Mouse (Mus musculus): ENCODE measurements around the gene Fbln1. TPM values are rescaled to one million over a fixed set of nuclear protein-coding genes. Genes with fewer than 3 reads are reported as not detected.

Fbln1 gene
- polyA plus RNA-seq, 1 experiment: 6.9 TPM

DNA sequence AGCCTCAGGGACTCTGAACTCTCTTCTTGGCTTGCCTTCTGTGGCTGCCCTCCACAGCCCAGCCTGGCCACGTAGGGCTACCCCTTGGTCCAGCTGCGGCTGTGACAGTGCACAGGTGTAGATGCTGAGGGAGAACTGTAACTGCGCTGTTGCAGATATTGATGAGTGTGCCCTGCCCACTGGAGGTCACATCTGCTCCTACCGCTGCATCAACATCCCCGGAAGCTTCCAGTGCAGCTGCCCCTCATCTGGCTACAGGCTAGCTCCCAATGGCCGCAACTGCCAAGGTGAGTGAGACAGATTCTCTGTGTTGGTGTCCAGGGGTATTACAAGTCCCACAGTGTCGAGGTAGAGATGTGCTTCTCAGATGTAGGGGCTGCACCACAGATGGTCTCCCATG, 36.1 kb downstream of the Fbln1 start:
- no peak overlapping the region for H3K4me3 ChIP-seq (replicated peaks; ENCODE audit: insufficient read depth, low read depth, low read length)
- 93% methylated on average over 7 of the region's 7 CpGs for WGBS
- no peak overlapping the region for H3K27ac ChIP-seq (ENCODE audit: insufficient read depth, low read length)
- TF ChIP-seq POLR2A (IDR thresholded peaks at IDR 0.05; ENCODE audit: borderline replicate concordance, insufficient read depth, low read length) (no peak), CTCF (IDR thresholded peaks at IDR 0.05; ENCODE audit: borderline replicate concordance, insufficient read depth, low read depth, low read length) (no peak)
- H3K4me1 ChIP-seq (ENCODE audit: control insufficient read depth, insufficient read depth, low read length): no peaks in the 10 kb centered on the region
- no peak for DNase-seq
- no peaks in the 10 kb centered on the region for H3K27me3 ChIP-seq (ENCODE audit: control insufficient read depth, insufficient read depth, low read length)

DNA sequence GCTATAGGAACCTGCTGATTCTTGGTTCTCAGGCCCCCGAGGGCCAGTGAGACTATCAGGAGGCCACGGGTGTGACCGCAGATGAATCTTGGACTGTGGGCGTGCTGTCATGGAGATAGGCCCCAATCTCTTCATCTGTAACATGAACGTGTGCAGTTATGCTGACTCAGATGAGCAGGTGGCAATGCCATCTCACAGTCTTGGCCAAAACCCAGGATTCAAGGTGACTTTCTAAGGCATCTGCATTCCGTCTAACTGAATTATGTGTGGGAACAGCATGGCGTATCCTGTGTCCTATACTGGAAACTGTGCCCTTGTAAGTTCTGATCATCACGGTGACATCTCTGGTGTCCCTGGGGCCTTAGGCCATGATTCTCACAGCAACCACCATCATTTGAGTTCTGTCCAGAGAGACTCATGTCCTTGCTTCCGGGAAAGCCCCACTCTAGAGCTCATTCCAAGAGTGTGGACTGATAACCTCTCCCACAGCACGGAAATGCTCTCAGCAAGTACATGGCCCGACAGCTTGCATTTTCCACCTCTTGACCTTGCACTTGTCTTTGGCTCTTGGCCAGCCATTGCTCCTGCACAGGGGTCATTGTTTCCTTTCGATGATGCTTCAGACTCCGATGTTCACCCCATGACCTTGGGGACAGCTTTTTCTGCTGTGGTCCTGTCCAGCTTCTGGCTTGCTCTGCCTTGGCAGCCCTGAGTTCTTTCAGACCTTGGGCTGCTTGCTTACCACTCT, 38.8 kb downstream of the Fbln1 start:
- WGBS: 81% methylated on average over 13 of the region's 13 CpGs
- no peak overlapping the region for H3K4me3 ChIP-seq (replicated peaks; ENCODE audit: insufficient read depth, low read depth, low read length)
- H3K27ac ChIP-seq (ENCODE audit: insufficient read depth, low read length): no peak overlapping the region
- DNase-seq: no peak
- no peaks in the 10 kb centered on the region for H3K4me1 ChIP-seq (ENCODE audit: control insufficient read depth, insufficient read depth, low read length)
- TF ChIP-seq POLR2A (IDR thresholded peaks at IDR 0.05; ENCODE audit: borderline replicate concordance, insufficient read depth, low read length) (no peak), CTCF (IDR thresholded peaks at IDR 0.05; ENCODE audit: borderline replicate concordance, insufficient read depth, low read depth, low read length) (no peak)
- no peaks in the 10 kb centered on the region for H3K27me3 ChIP-seq (ENCODE audit: control insufficient read depth, insufficient read depth, low read length)

DNA sequence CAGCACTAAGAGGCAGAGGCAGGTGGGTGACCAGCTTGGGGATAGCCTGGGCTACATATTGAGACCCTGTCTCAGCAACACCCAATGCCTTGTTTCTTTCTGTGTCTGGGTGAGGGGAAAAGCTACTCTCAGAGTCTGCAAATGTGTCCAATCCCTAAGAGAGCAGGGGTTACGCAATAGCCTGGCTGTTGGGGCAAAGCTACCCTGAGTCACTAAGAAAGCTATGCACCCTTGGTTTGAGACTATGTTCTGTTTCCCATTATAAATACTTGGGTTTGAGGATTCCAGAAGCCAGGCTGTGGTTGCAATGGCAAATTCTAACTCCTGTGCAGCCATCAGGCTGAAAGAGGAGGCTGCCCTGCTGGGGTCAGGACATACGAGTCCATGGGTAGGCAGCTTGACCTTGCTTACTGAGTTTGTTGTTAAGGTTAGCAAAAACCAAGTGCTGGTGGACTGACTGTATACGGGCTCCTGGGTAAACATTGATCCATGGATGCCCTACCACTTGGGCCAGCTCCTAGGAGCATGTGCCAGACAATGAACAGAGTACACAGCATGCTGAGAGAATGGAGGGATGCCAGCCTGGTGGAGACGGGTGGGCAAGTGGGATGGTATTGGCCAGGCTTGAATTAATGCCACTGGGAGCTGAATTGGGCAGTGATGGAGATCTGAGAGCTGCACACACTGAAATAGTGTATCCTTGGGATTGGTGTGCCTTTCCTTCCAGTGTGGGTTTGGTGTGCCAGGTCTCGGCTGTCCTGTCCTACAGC, 39.7 kb downstream of the Fbln1 start:
- no peaks in the 10 kb centered on the region for H3K4me1 ChIP-seq (ENCODE audit: control insufficient read depth, insufficient read depth, low read length)
- 52% methylated on average over 5 of the region's 5 CpGs for WGBS
- TF ChIP-seq CTCF (IDR thresholded peaks at IDR 0.05; ENCODE audit: borderline replicate concordance, insufficient read depth, low read depth, low read length) (no peak), POLR2A (IDR thresholded peaks at IDR 0.05; ENCODE audit: borderline replicate concordance, insufficient read depth, low read length) (no peak)
- H3K27ac ChIP-seq (ENCODE audit: insufficient read depth, low read length): no peak overlapping the region
- no peak for DNase-seq
- H3K27me3 ChIP-seq (ENCODE audit: control insufficient read depth, insufficient read depth, low read length): no peaks in the 10 kb centered on the region
- no peak overlapping the region for H3K4me3 ChIP-seq (replicated peaks; ENCODE audit: insufficient read depth, low read depth, low read length)

DNA sequence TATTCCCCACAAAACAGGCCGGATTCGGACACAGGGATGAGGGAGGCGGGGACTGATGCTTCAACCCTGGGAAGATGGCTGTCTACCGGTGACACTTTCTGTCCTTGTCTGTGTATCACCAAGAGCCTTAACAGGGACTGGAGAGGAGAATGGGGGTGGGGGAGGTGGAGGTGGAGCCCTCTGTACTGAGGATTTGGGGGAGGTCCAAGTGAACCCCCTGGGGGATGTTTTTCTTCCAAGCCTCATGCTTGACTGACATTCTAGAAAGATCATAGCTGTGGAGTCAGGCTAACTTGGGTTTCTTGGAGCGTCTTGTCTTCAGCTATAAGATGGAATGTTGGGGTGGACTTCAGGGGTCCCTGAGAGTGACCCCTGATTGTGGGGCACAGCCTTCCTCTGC, 40.3 kb downstream of the Fbln1 start:
- no peak overlapping the region for H3K4me3 ChIP-seq (replicated peaks; ENCODE audit: insufficient read depth, low read depth, low read length)
- no peak overlapping the region for H3K27ac ChIP-seq (ENCODE audit: insufficient read depth, low read length)
- H3K27me3 ChIP-seq (ENCODE audit: control insufficient read depth, insufficient read depth, low read length): no peaks in the 10 kb centered on the region
- DNase-seq: no peak
- WGBS: 67% methylated on average over 5 of the region's 5 CpGs
- no peaks in the 10 kb centered on the region for H3K4me1 ChIP-seq (ENCODE audit: control insufficient read depth, insufficient read depth, low read length)
- no peak for TF ChIP-seq POLR2A (IDR thresholded peaks at IDR 0.05; ENCODE audit: borderline replicate concordance, insufficient read depth, low read length)

DNA sequence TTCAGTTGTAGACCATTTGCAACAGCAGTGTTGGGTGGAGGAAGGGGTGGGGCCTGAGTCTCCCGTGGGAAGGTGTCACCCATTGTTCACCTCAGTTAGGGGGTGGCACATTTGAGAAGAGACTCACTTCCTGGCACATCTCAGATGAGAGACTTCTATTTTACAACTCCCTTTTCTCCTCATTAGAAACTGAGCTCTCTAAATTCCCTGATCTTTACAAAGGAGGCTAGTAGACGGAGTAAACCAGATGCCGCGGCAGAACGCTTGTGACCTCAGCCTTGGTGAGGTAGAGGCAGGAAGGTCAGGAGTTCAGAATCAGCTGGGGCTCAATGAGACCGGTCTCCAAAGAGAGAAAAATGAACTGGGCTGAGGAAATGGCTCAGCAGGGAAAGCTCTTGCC, 41.2 kb downstream of the Fbln1 start:
- no peak for DNase-seq
- Histone ChIP-seq H3K4me1 (ENCODE audit: control insufficient read depth, insufficient read depth, low read length) (no peaks in the 10 kb centered on the region), H3K4me3 (replicated peaks; ENCODE audit: insufficient read depth, low read depth, low read length) (no peak overlapping the region), H3K27me3 (ENCODE audit: control insufficient read depth, insufficient read depth, low read length) (no peaks in the 10 kb centered on the region), H3K27ac (ENCODE audit: insufficient read depth, low read length) (no peak overlapping the region)
- no peak for TF ChIP-seq CTCF (IDR thresholded peaks at IDR 0.05; ENCODE audit: borderline replicate concordance, insufficient read depth, low read depth, low read length)
- TF ChIP-seq POLR2A (IDR thresholded peaks at IDR 0.05; ENCODE audit: borderline replicate concordance, insufficient read depth, low read length): no peak
- WGBS: 88% methylated on average over 6 of the region's 6 CpGs

DNA sequence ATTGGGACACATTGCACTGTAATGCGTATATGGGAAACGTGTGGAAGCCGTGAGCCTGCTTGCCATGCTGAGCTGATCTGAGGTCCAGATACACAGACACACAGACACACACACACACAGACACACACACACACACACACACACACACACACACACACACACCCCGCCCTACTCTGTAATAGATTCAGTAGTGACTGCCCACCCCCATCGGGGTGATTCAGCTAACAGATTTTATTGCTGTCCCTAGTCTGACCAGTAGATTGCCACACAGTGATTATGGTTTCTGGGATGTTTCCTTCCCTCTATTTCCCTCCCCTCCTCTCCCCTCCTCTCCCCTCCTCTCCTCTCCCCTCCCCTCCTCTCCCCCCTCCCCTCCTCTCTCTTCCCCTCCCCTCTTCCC, 42.6 kb downstream of the Fbln1 start:
- WGBS: 86% methylated on average over 5 of the region's 5 CpGs
- TF ChIP-seq POLR2A (IDR thresholded peaks at IDR 0.05; ENCODE audit: borderline replicate concordance, insufficient read depth, low read length): no peak
- no peak for TF ChIP-seq CTCF (IDR thresholded peaks at IDR 0.05; ENCODE audit: borderline replicate concordance, insufficient read depth, low read depth, low read length)

DNA sequence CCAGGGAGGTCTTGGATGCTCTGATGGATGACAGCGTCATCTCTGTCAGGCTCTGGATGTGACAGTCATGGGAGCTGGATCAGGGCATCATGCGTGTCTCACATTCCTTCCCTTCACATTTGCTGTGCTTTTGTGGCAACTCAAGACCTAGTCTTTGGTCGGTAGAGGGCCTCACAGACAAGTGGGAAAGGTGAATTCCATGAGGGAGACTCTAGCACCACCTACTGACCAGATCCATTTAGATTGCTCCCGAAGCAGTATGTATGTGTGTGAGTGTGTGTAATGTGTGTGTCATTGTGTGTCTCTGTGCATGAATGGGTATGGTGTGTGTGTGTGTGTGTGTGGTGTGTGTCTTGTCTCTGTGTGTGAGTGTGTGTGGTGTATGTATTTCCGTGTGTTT, 43.5 kb downstream of the Fbln1 start:
- Histone ChIP-seq H3K4me3 (replicated peaks; ENCODE audit: insufficient read depth, low read depth, low read length) (no peak overlapping the region), H3K4me1 (ENCODE audit: control insufficient read depth, insufficient read depth, low read length) (no peaks in the 10 kb centered on the region), H3K27ac (ENCODE audit: insufficient read depth, low read length) (no peak overlapping the region), H3K27me3 (ENCODE audit: control insufficient read depth, insufficient read depth, low read length) (no peaks in the 10 kb centered on the region)
- DNase-seq: peak; percentile 19 to 39
- TF ChIP-seq CTCF (IDR thresholded peaks at IDR 0.05; ENCODE audit: borderline replicate concordance, insufficient read depth, low read depth, low read length): peak; percentile 82
- TF ChIP-seq POLR2A (IDR thresholded peaks at IDR 0.05; ENCODE audit: borderline replicate concordance, insufficient read depth, low read length): no peak
- 36% methylated on average over 5 of the region's 5 CpGs for WGBS

More for the DNA sequence above, 42.6 kb downstream of the Fbln1 start:
- H3K4me1 ChIP-seq (ENCODE audit: control insufficient read depth, insufficient read depth, low read length): no peaks in the 10 kb centered on the region
- H3K27me3 ChIP-seq (ENCODE audit: control insufficient read depth, insufficient read depth, low read length): no peaks in the 10 kb centered on the region
- H3K4me3 ChIP-seq (replicated peaks; ENCODE audit: insufficient read depth, low read depth, low read length): no peak overlapping the region
- no peak for DNase-seq
- H3K27ac ChIP-seq (ENCODE audit: insufficient read depth, low read length): no peak overlapping the region

DNA sequence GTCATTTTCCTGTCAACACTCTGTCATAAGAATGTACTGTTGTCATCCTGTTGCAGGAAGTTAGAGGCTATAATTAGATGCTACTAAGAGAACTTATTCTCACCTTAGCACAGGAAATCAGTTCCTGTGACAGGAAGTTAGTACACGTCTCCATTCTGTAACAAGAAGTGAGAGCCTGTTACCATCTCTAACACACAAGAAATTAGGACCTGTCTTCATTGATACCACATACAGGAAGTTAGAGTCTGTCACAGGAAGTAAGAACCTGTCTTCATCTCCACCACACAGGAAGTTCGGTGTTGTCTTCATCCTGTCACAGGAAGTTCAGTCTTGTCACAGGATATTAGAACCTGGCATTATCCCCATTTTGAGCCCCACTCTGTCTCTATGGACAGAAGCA, 44.7 kb downstream of the Fbln1 start:
- no peaks in the 10 kb centered on the region for H3K4me1 ChIP-seq (ENCODE audit: control insufficient read depth, insufficient read depth, low read length)
- DNase-seq: no peak
- no peaks in the 10 kb centered on the region for H3K27me3 ChIP-seq (ENCODE audit: control insufficient read depth, insufficient read depth, low read length)
- H3K27ac ChIP-seq (ENCODE audit: insufficient read depth, low read length): no peak overlapping the region
- no peak overlapping the region for H3K4me3 ChIP-seq (replicated peaks; ENCODE audit: insufficient read depth, low read depth, low read length)
- WGBS: 98% methylated on average over 2 of the region's 2 CpGs
- TF ChIP-seq POLR2A (IDR thresholded peaks at IDR 0.05; ENCODE audit: borderline replicate concordance, insufficient read depth, low read length) (no peak), CTCF (IDR thresholded peaks at IDR 0.05; ENCODE audit: borderline replicate concordance, insufficient read depth, low read depth, low read length) (no peak)
